Mouse (Mus musculus): ENCODE results near the gene Asb1. TPM values are rescaled to one million over a fixed set of nuclear protein-coding genes. Genes with fewer than 3 reads are reported as not detected.

Gene Asb1
- polyA plus RNA-seq, 1 experiment: 10.6 TPM

DNA sequence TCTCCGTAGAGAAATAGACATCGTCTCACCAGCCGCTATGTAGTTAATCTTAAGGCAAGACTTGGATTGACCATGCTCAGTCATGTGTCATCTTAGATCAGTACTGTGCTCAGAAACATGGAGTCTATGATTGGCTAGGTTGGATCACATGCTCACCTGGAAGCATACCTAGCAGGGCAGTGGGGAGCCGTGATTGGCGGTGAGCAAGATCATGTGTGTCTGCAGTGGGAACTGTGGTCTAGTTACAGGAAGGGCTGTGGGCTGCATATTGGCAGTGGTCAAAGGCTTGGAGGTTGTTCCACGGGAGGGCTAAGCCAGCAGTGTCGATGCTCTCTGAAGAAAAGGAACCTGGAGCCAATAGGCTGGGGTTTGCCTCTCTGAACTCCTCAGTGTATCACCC is 66.4 kb downstream of the Asb1 start:
- no peak for DNase-seq (ENCODE audit: low spot score)

DNA sequence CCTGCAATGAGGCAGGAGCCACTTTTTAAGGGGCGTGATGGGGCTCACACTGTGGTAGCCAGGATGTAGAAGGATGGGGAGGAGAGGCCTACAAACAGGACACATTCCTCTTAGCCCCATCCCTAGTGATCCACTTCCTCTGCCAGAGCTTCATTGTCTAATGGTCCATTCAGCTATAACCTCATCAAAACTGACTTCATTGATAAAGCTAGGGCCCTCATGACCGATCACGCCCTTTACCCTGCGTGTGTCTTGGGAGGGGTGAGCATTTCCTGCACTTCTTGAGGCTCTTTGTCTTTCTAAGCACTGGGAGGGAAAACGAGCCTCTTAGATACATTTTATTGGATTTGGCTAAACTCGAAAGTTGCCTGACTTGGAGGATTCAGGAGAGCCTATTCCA is 66.8 kb downstream of the Asb1 start:
- no peak for DNase-seq (ENCODE audit: low spot score)

Other genes starting within 250 kb of the Asb1 start
- gene Scly, start 242.2 kb upstream of the Asb1 start, polyA plus RNA-seq (2012; rRNA removed): 21.1 and 21.8 TPM in 2 replicates
- gene Espnl, start 218.5 kb upstream of the Asb1 start, polyA plus RNA-seq (2012; rRNA removed): 0.03 and 0.04 TPM in 2 replicates
- 3.4 and 3.8 TPM in 2 replicates for gene Klhl30, start 189.5 kb upstream of the Asb1 start, polyA plus RNA-seq (2012; rRNA removed)
- gene Erfe, start 174.1 kb upstream of the Asb1 start, polyA plus RNA-seq (2012; rRNA removed): 0.08 and 0.18 TPM in 2 replicates
- gene Ilkap, start 141.7 kb upstream of the Asb1 start, polyA plus RNA-seq (2012; rRNA removed): 80.1 and 82.9 TPM in 2 replicates
- gene Hes6, start 126.5 kb upstream of the Asb1 start, polyA plus RNA-seq (2012; rRNA removed): 24.5 and 29.0 TPM in 2 replicates
- 32.2 and 32.9 TPM in 2 replicates for gene Per2, start 81.2 kb upstream of the Asb1 start, polyA plus RNA-seq (2012; rRNA removed)
- 11.7 and 12.0 TPM in 2 replicates for gene Traf3ip1, start 45.9 kb upstream of the Asb1 start, polyA plus RNA-seq (2012; rRNA removed)